Mouse (Mus musculus) bone marrow macrophage, adult 2 months (primary cell): ENCODE data around the gene Tomm6.

ENCODE experiments used
- CTCF ChIP-seq: IDR thresholded peaks from 2 replicates; pipeline ENCODE4 v1.5.1; 2012; ENCODE audit warnings: low read depth, mild to moderate bottlenecking, low read length, moderate library complexity
- POLR2A ChIP-seq: IDR thresholded peaks from 2 replicates; pipeline ENCODE4 v1.6.1; 2012; ENCODE audit warnings: mild to moderate bottlenecking, low read depth, low read length, borderline replicate concordance

GRCm38 (mm10) chr17:47695337-47695710 lies 7.1 kb upstream of the Tomm6 start:
- TF ChIP-seq CTCF (no peak), POLR2A (no peak)
